Mouse (Mus musculus) ES-Bruce4 (cell line): ENCODE measurements around the gene Cmtm3.

Source experiments
- CTCF ChIP-seq: IDR thresholded peaks from one replicate; pipeline ENCODE4 v1.8.1; 2011; ENCODE audit warnings: low read depth, low read length
- EP300 ChIP-seq: IDR thresholded peaks from 2 replicates; pipeline ENCODE4 v1.6.1; 2011; ENCODE audit warnings: low read depth, low read length; ENCODE audit not compliant: insufficient read depth
- POLR2A ChIP-seq: IDR thresholded peaks from one replicate; pipeline ENCODE4 v1.8.1; 2011; ENCODE audit warnings: low read length; ENCODE audit not compliant: insufficient read depth

DNA sequence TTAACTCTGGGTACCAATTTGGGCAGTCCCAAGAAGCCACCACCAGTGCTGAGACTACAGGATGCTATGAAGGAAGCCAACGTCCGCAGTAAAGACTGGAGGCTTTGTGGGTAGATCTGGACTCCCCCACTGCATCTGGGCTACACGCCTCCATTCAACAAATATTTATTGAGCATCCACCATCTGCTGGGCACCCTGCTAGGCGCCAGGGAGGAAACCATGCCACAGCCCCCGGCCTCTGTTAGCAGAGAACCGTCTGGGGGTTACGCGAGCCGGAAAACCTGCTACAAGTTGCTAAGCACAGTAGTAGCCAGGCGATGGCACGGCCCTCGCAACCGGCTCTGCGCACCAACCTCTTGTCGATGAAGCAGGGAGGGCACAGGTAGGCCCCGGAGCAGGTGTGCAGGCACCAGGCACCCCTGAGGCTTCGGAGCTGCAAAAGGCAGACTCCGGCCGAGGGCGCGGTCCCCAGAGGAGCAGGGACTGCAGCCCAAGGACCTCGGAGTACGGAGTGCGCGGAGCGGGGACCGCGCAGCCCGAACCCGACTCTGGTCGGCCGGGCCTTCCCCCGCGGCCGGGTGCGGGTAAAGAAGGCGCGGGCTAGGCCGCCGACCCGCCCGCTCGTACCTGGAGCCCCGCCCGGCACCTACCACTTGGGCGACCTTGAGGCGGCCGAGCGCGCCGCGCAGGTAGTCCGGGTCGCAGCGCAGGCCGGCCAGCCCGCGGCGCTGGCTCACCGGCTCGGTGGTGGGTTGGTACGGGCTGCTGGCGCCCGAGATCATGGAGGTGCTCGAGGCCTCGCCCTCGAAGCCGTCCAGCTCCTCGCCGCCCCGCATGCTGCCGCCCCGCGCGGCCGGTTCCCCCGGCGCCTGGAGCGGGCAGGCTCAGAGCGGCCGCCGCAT, 55.8 kb downstream of the Cmtm3 start:
- TF ChIP-seq POLR2A: no peak
- no peak for TF ChIP-seq CTCF
- TF ChIP-seq EP300: no peak
